Mouse (Mus musculus) regulatory T cell (primary cell): ENCODE measurements at regions not wholly inside any gene's neighbourhood (a gene's known extent, or its start where the extent isn't known, plus 50 kb on each side); places are given as distances from the start of the nearest gene placed in this dataset.

ENCODE experiments used
- in situ Hi-C: fragments of 300-600 bp; cut with MboI, MseI; formaldehyde crosslinking; loops from one replicate; pipeline ENCODE4 v1.15.1; 2025; ENCODE audit warnings: high pct_unique_total_duplicates

DNA sequence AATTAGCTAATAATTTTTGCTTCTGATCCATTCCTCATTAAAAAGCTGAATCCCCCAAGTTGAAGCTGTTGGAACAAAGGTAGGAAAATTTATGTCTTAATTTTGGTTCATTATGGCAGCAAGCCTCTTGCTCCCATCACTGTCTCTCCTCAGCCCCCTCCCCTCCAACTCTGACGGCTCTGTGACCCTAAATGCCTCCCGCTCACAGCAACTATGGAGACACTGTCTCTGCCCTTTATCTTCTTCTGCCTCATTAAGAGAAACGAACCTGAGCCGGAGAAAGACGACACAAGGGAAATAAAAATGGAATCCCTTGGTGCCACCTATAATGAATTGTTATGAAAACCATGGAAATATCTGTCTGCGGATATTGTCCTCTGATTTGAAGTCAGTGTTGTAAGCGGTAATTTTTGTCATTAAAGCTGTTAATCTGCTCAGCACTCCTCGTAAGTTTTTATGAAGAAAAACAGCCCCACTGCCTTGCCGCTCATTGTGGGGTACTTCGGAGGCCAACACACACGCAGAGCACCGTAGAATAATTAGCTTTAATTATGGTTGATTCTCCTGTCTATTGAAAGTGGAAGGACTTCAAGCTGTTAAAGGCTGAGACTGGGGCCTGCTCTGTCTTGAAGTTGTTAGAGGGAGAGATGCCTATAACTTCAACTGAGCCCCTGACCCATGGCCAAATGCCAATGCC, 208.1 kb upstream of the Clint1 start:
- in situ Hi-C loops, result loop anchor here (25.0 kb wide), 1 partner anchor 1056 kb away; no protein-coding TSS in a partner anchor

DNA sequence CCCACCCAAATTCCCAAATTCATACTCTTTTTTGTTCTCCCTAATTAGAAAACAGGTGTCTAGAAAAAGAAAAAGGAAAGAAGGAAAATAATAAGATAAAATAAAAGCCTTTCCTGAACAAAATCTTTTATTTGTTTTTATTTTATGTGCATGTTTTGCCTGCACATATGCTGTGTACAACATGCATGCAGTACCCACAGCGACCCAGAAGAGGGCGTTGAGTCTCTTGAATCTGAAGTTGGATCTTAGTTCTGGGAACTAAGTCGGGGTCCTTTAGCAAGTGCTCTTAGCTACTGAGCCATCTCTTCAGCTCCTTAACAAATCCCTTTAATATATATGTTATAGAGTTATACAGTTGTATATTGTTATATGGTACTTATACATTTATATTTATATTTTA, 206.0 kb upstream of the Clint1 start:
- in situ Hi-C loops, result loop anchor here (25.0 kb wide), 1 partner anchor 1059 kb away; no protein-coding TSS in a partner anchor

GRCm38 (mm10) chr11:45647888-45648287, 204.0 kb upstream of the Clint1 start:
- in situ Hi-C loops, result loop anchor here (25.0 kb wide), 1 partner anchor 1061 kb away; no protein-coding TSS in a partner anchor

- in situ Hi-C loops, result no loop called here
Observed at GRCm38 (mm10) chr11:45656260-45656659, 195.6 kb upstream of the Clint1 start.

DNA sequence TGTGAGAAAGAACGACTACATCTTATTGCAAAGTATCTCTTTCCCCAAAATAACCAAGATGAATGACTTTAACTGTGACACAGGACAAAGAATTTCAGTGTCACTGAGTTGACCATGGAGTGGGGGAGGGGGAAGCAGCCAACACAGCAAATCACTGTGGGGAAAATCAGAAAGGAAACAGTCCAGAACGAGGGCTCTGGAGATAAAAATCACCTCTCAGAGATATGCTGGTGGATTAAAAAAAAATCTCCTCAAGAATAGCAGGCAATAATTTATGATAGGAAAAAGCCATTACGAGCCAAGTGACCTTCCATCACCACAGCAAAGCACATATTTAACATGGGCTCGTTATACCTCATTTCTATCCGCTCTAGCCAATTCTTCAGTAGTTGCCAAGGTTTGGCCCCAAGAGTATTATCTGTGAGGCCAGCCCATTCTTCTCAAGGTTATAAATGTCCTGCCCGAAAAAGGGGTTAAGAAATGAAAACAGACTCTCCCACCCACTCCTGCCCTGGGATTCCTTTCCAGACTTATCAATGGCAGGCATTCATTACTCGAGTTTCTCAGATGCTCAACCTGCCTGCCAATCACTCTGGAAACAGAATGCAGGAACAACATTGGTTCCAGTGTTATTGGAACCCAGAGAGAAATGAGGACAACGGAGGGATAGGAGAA, 181.6 kb upstream of the Clint1 start:
- in situ Hi-C loops, result no loop called here

GRCm38 (mm10) chr11:45678666-45679292, 173.1 kb upstream of the Clint1 start:
- in situ Hi-C loops, result loop anchor here (25.0 kb wide), 1 partner anchor 1066 kb away; the partner anchor contains the start of gene Ebf1

DNA sequence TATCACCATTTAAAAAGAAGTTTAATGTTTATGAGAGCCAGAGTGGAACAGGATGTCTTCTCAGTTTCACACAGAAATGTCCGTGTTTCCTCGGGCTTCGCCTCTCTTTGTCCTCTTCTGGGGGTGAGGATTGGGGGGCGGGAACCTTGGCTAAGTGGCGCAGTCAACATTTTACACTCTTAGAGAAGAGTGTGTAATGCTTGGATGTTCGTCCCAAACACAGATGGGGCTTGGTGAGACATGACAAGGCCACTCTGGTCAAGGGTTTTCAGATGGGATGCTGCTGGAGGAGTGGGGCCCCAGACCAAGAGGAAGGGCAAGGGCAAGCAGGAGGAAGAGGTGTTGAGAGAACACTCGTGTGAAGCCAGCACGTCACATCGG, 172.6 kb upstream of the Clint1 start:
- in situ Hi-C loops, result loop anchor here (25.0 kb wide), 1 partner anchor 1067 kb away; the partner anchor contains the start of gene Ebf1

DNA sequence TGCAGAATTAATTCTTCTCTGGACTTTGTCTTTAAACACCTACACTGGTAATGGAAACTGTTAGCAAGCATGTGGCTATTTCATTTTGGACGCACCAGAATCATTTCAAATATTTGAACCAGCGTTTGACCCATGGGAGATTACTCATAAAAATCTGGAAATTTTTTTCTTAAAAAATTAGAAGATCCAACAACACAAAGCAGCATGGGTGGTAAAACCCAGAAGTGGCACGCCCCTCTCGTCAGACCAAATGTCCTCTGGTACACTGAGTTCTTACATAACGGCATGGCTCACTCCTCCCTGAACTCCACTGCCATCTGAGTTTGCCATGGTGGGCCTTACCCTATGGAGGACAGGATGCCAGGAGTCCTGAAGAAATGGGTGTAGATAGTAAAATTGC, 166.3 kb upstream of the Clint1 start:
- in situ Hi-C loops, result loop anchor here (25.0 kb wide), 1 partner anchor 1073 kb away; the partner anchor contains the start of gene Ebf1

DNA sequence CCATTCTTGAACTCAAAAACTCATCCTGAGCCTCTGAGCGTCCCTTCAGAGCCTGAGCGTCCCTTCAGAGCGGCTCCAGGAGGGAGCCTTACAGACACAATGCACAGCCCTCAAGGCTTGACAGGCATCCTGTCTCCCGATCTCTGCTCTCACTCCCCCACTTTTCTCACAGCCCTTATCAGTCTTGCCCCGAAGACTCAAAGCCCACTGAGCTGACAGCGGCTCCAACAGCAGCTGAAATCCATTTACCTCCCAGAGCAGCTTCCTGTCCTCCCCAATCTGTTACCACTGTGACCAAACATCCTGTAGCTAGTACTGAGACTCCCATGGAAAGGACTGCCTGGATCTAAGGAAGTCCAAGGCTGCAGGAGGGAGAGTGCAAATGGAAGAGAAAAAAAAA, 158.6 kb upstream of the Clint1 start:
- in situ Hi-C loops, result loop anchor here (25.0 kb wide), 1 partner anchor 1081 kb away; the partner anchor contains the start of gene Ebf1

- in situ Hi-C loops, result no loop called here
Observed at GRCm38 (mm10) chr11:45701506-45701905, 150.3 kb upstream of the Clint1 start.

- in situ Hi-C loops, result no loop called here
Observed at GRCm38 (mm10) chr11:45702916-45703315, 148.9 kb upstream of the Clint1 start.

GRCm38 (mm10) chr11:45704411-45704810, 147.4 kb upstream of the Clint1 start:
- in situ Hi-C loops, result no loop called here

DNA sequence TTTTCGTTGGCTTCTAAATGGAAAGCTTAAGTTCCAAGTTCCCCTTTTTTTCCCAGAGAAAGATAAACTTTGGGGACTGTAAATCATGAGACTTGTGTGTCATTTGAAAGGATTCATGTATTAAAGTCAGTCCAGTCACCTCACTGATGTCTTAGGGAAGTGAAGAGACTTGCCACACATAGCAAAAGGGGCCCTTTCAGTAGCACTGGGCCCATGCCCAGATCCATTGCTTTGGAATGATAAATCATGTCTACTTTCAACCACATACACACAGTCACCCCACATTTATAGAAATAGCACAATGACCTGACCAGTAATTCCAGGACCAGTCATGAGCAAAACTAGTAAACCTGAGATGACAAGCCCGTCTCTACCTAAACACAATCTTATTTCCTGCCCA, 133.2 kb upstream of the Clint1 start:
- in situ Hi-C loops, result no loop called here

DNA sequence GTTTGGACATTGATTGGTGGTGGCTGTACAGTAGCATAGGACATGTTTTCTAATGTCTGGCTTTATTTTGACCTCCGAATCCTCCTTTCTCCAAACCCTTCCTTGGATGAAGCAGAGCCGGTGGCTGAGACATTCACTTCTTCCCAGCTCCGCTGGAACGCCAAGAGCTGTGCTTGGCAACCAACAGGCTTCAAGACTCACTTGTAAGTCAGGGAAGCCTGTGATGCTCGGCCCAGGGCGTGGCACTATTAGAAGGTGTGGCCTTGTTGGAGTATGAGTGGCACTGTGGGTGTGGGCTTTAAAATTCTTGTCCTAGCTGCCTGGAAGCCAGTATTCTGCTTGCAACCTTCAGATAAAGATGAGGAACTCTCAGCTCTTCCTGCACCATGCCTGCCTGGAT, 132.0 kb upstream of the Clint1 start:
- in situ Hi-C loops, result no loop called here

DNA sequence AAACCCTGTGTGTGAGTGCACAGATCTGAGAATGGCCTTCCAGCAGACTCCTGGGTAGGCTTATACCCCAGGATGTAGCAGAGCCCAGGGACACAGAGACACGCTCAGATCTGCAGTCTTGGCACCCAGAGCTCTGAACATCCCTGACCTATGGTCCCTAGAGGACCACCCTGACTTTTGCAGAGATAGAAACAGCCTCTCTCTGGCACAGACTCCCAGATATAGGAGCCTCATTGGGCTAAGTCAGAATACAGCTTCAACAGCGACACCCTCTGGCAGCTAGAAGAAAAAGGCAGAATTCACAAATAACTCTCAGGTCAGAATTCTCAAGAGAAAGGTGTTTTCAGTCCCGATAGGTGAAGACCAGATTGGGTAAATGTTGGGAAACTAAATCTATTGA, 115.3 kb upstream of the Clint1 start:
- in situ Hi-C loops, result no loop called here

DNA sequence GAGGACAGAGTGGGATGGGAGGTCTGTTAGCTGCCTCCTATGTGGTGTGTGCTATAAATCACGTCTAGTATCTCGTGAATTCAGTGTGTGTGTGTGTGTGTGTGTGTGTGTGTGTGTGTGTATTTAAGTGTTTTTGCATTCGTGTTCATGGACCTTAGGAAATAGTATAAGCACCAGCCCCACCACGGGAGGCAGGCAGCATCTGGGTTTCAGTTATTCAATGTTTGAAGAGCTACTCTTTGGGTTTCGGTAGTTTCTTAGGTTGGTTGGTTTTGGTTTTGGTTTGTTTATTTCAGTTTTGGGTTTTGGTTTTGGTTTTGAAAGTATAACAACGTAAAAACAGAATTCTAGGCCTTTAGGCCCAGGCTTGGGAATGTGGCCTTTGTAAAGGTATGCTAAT, 113.5 kb upstream of the Clint1 start:
- in situ Hi-C loops, result no loop called here

GRCm38 (mm10) chr11:45745941-45746340, 105.9 kb upstream of the Clint1 start:
- in situ Hi-C loops, result no loop called here

- in situ Hi-C loops, result loop anchor here (5.0 kb wide), 1 partner anchor 137 kb away; no protein-coding TSS in a partner anchor
Observed at GRCm38 (mm10) chr11:45750249-45750648, 101.6 kb upstream of the Clint1 start.

GRCm38 (mm10) chr11:45752237-45752636, 99.6 kb upstream of the Clint1 start:
- in situ Hi-C loops, result loop anchor here (5.0 kb wide), 1 partner anchor 135 kb away; no protein-coding TSS in a partner anchor

DNA sequence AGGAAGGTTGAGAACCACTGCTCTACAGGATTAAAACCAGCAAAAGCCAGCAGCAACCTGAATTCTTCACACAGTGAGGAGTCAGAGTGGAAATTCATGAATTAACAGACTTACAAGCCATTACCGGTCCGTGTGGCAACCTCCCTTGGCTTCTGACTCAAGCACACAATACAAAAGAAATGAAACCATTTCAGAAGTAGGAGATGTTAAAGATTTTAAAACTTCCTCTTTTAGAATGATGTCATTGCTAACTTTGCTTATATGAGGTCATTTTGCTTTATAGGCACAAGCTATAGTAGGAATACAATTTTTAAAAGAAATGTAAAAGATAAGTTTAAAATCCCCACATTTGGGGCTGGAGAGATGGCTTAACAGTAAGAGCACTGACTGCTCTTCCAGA, 99.1 kb upstream of the Clint1 start:
- in situ Hi-C loops, result loop anchor here (5.0 kb wide), 1 partner anchor 135 kb away; no protein-coding TSS in a partner anchor

- in situ Hi-C loops, result no loop called here
Observed at GRCm38 (mm10) chr11:45767081-45767480, 84.8 kb upstream of the Clint1 start.

- in situ Hi-C loops, result no loop called here
Observed at GRCm38 (mm10) chr11:45782435-45782834, 69.4 kb upstream of the Clint1 start.
